Mouse (Mus musculus): ENCODE results near the gene Spn. TPM values are rescaled to one million over a fixed set of nuclear protein-coding genes. Genes with fewer than 3 reads are reported as not detected.
"Not testable (repeated sequence)": the region's sequence is repeated elsewhere in the genome, so short reads cannot be mapped to it uniquely, and the experiment has no call there.

Spn gene
- polyA plus RNA-seq, 1 experiment from 2014 or later, result not detected

GRCm38 (mm10) chr7:127090154-127091113, 47.2 kb downstream of the Spn start:
- ATAC-seq, result no peak
- Histone ChIP-seq H3K27me3 (ENCODE audit: control insufficient read depth, insufficient read depth, low read depth, low read length) (no peaks in the 10 kb centered on the region), H3K36me3 (ENCODE audit: control insufficient read depth, insufficient read depth, low read length) (no peaks in the 10 kb centered on the region), H3K9ac (ENCODE audit: low read depth, low read length) (no peak overlapping the region), H3K4me2 (ENCODE audit: low read length) (no peak overlapping the region), H3K4me3 (ENCODE audit: low read depth, low read length) (no peak overlapping the region), H3K27ac (ENCODE audit: low read length) (no peak overlapping the region), H3K9me3 (replicated peaks; ENCODE audit: control insufficient read depth, low read length, poor library complexity, severe bottlenecking) (no peaks in the 10 kb centered on the region), H3K4me1 (ENCODE audit: control insufficient read depth, insufficient read depth, low read length) (no peaks in the 10 kb centered on the region)
- 88% methylated on average over 20 of the region's 20 CpGs for WGBS

- no peak for ATAC-seq
- WGBS, result 20% methylated on average over 27 of the region's 27 CpGs
Observed at GRCm38 (mm10) chr7:127088901-127089845, 48.5 kb downstream of the Spn start.

GRCm38 (mm10) chr7:127088083-127088482, 49.5 kb downstream of the Spn start:
- Histone ChIP-seq H3K27ac (ENCODE audit: low read length) (no peak overlapping the region), H3K27me3 (ENCODE audit: control insufficient read depth, insufficient read depth, low read depth, low read length) (no peaks in the 10 kb centered on the region), H3K36me3 (ENCODE audit: control insufficient read depth, insufficient read depth, low read length) (no peaks in the 10 kb centered on the region), H3K4me1 (ENCODE audit: control insufficient read depth, insufficient read depth, low read length) (no peaks in the 10 kb centered on the region), H3K9ac (ENCODE audit: low read depth, low read length) (no peak overlapping the region), H3K4me3 (ENCODE audit: low read depth, low read length) (no peak overlapping the region), H3K4me2 (ENCODE audit: low read length) (no peak overlapping the region), H3K9me3 (replicated peaks; ENCODE audit: control insufficient read depth, low read length, poor library complexity, severe bottlenecking) (no peaks in the 10 kb centered on the region)
- WGBS, result 97% methylated on average over 3 of the region's 3 CpGs
- no peak for ATAC-seq

More at GRCm38 (mm10) chr7:127088901-127089845, 48.5 kb downstream of the Spn start:
- no peaks in the 10 kb centered on the region for H3K36me3 ChIP-seq (ENCODE audit: control insufficient read depth, insufficient read depth, low read length)
- peak overlapping the region; percentile 36; the same call in 1 of the 2 replicates for H3K9ac ChIP-seq (ENCODE audit: low read depth, low read length)
- peak overlapping the region; percentile 7; the same call in 1 of the 2 replicates for H3K4me3 ChIP-seq (ENCODE audit: low read depth, low read length)
- no peaks in the 10 kb centered on the region for H3K27me3 ChIP-seq (ENCODE audit: control insufficient read depth, insufficient read depth, low read depth, low read length)
- H3K27ac ChIP-seq (ENCODE audit: low read length), result no peak overlapping the region
- H3K4me1 ChIP-seq (ENCODE audit: control insufficient read depth, insufficient read depth, low read length), result no peaks in the 10 kb centered on the region
- H3K9me3 ChIP-seq (replicated peaks; ENCODE audit: control insufficient read depth, low read length, poor library complexity, severe bottlenecking), result no peaks in the 10 kb centered on the region
- H3K4me2 ChIP-seq (ENCODE audit: low read length), result peak overlapping the region; percentile 50

- H3K27ac ChIP-seq (ENCODE audit: low read length); H3K36me3 ChIP-seq (ENCODE audit: control insufficient read depth, insufficient read depth, low read length): not testable (repeated sequence)
- 87% methylated on average over 6 of the region's 6 CpGs for WGBS
Observed at GRCm38 (mm10) chr7:127087278-127088010, 50.2 kb downstream of the Spn start, which contains the start of gene Zg16. Gene Zg16, minus strand, starts transcription at chr7:127087328.

GRCm38 (mm10) chr7:127085751-127086150, 51.9 kb downstream of the Spn start:
- not testable (repeated sequence) for H3K27me3 ChIP-seq (ENCODE audit: control insufficient read depth, insufficient read depth, low read depth, low read length); H3K4me1 ChIP-seq (ENCODE audit: control insufficient read depth, insufficient read depth, low read length); H3K36me3 ChIP-seq (ENCODE audit: control insufficient read depth, insufficient read depth, low read length); ATAC-seq; H3K9ac ChIP-seq (ENCODE audit: low read depth, low read length); H3K9me3 ChIP-seq (replicated peaks; ENCODE audit: control insufficient read depth, low read length, poor library complexity, severe bottlenecking); H3K27ac ChIP-seq (ENCODE audit: low read length); H3K4me2 ChIP-seq (ENCODE audit: low read length); H3K4me3 ChIP-seq (ENCODE audit: low read depth, low read length)
- 82% methylated on average over 6 of the region's 6 CpGs for WGBS

More at GRCm38 (mm10) chr7:127087278-127088010, 50.2 kb downstream of the Spn start, which contains the start of gene Zg16:
- H3K9me3 ChIP-seq (replicated peaks; ENCODE audit: control insufficient read depth, low read length, poor library complexity, severe bottlenecking); H3K9ac ChIP-seq (ENCODE audit: low read depth, low read length); H3K27me3 ChIP-seq (ENCODE audit: control insufficient read depth, insufficient read depth, low read depth, low read length); H3K4me2 ChIP-seq (ENCODE audit: low read length); H3K4me1 ChIP-seq (ENCODE audit: control insufficient read depth, insufficient read depth, low read length); ATAC-seq; H3K4me3 ChIP-seq (ENCODE audit: low read depth, low read length): not testable (repeated sequence)

GRCm38 (mm10) chr7:127084794-127085193, 52.8 kb downstream of the Spn start:
- Histone ChIP-seq H3K27me3 (ENCODE audit: control insufficient read depth, insufficient read depth, low read depth, low read length) (no peaks in the 10 kb centered on the region), H3K9me3 (replicated peaks; ENCODE audit: control insufficient read depth, low read length, poor library complexity, severe bottlenecking) (no peaks in the 10 kb centered on the region), H3K4me1 (ENCODE audit: control insufficient read depth, insufficient read depth, low read length) (no peaks in the 10 kb centered on the region), H3K4me2 (ENCODE audit: low read length) (no peak overlapping the region), H3K4me3 (ENCODE audit: low read depth, low read length) (no peak overlapping the region), H3K9ac (ENCODE audit: low read depth, low read length) (no peak overlapping the region), H3K27ac (ENCODE audit: low read length) (no peak overlapping the region), H3K36me3 (ENCODE audit: control insufficient read depth, insufficient read depth, low read length) (no peaks in the 10 kb centered on the region)
- WGBS, result 86% methylated on average over 2 of the region's 2 CpGs
- no peak for ATAC-seq

GRCm38 (mm10) chr7:127083689-127084088, 53.9 kb downstream of the Spn start:
- H3K4me2 ChIP-seq (ENCODE audit: low read length), result no peak overlapping the region
- H3K9me3 ChIP-seq (replicated peaks; ENCODE audit: control insufficient read depth, low read length, poor library complexity, severe bottlenecking), result no peaks in the 10 kb centered on the region
- no peak overlapping the region for H3K4me3 ChIP-seq (ENCODE audit: low read depth, low read length)
- no peak overlapping the region for H3K9ac ChIP-seq (ENCODE audit: low read depth, low read length)
- no peak for ATAC-seq
- 90% methylated on average over 4 of the region's 4 CpGs for WGBS
- H3K4me1 ChIP-seq (ENCODE audit: control insufficient read depth, insufficient read depth, low read length), result no peaks in the 10 kb centered on the region
- no peak overlapping the region for H3K27ac ChIP-seq (ENCODE audit: low read length)
- no peaks in the 10 kb centered on the region for H3K27me3 ChIP-seq (ENCODE audit: control insufficient read depth, insufficient read depth, low read depth, low read length)
- no peaks in the 10 kb centered on the region for H3K36me3 ChIP-seq (ENCODE audit: control insufficient read depth, insufficient read depth, low read length)

- Histone ChIP-seq H3K4me3 (ENCODE audit: low read depth, low read length) (no peak overlapping the region), H3K36me3 (ENCODE audit: control insufficient read depth, insufficient read depth, low read length) (no peaks in the 10 kb centered on the region), H3K4me2 (ENCODE audit: low read length) (no peak overlapping the region), H3K27me3 (ENCODE audit: control insufficient read depth, insufficient read depth, low read depth, low read length) (no peaks in the 10 kb centered on the region), H3K9ac (ENCODE audit: low read depth, low read length) (no peak overlapping the region), H3K9me3 (replicated peaks; ENCODE audit: control insufficient read depth, low read length, poor library complexity, severe bottlenecking) (no peaks in the 10 kb centered on the region), H3K27ac (ENCODE audit: low read length) (no peak overlapping the region), H3K4me1 (ENCODE audit: control insufficient read depth, insufficient read depth, low read length) (no peaks in the 10 kb centered on the region)
- WGBS, result 68% methylated on average over 2 of the region's 2 CpGs
- ATAC-seq, result no peak
Observed at GRCm38 (mm10) chr7:127082995-127083394, 54.6 kb downstream of the Spn start.
